Mouse (Mus musculus): Measurements from ENCODE around the gene Itgb3. TPM values are rescaled to one million over a fixed set of nuclear protein-coding genes. Genes with fewer than 3 reads are reported as not detected.
"Not testable (repeated sequence)": the region's sequence is repeated elsewhere in the genome, so short reads cannot be mapped to it uniquely, and the experiment has no call there.

The Itgb3 gene
- 0.72 and 0.80 TPM in 2 replicates for polyA plus RNA-seq (2015; fragmentation: Nextera tagmentation; extraction: Ambion mirVana)

GRCm38 (mm10) chr11:104607491-104608245 lies at the start of gene Itgb3:
Itgb3 (plus strand) TSS chr11:104608000.
- ATAC-seq (replicated peaks): peak; percentile 90
- under 1% methylated on average over 48 of the region's 51 CpGs for WGBS
- H3K9ac ChIP-seq: peak within 1 kb of the TSS; percentile 41
- peak within 1 kb of the TSS; percentile 69 for H3K4me2 ChIP-seq
- H3K27ac ChIP-seq: no peak within 1 kb of the TSS
- H3K36me3 ChIP-seq (replicated peaks): no peaks in the 10 kb centered on the region
- no peaks in the 10 kb centered on the region for H3K9me3 ChIP-seq
- peaks cover 18% of the 10 kb centered on the region for H3K27me3 ChIP-seq (replicated peaks)
- H3K4me1 ChIP-seq: peaks cover 7% of the 10 kb centered on the region; the same call in 1 of the 2 replicates
- peak within 1 kb of the TSS; percentile 51 for H3K4me3 ChIP-seq

- Histone ChIP-seq H3K36me3 (replicated peaks) (no peaks in the 10 kb centered on the region), H3K27me3 (replicated peaks) (no peaks in the 10 kb centered on the region; the same call in 1 of the 2 replicates), H3K9me3 (no peaks in the 10 kb centered on the region), H3K4me2 (no peak overlapping the region), H3K9ac (no peak overlapping the region), H3K27ac (no peak overlapping the region), H3K4me3 (no peak overlapping the region), H3K4me1 (no peaks in the 10 kb centered on the region)
- WGBS: 88% methylated on average over 4 of the region's 4 CpGs
- no peak for ATAC-seq (replicated peaks)
These were observed 49.7 kb upstream of the Itgb3 start for GRCm38 (mm10) chr11:104558065-104558464.

- no peaks in the 10 kb centered on the region for H3K9me3 ChIP-seq
- no peak for ATAC-seq (replicated peaks)
- WGBS: 45% methylated on average over 4 of the region's 4 CpGs
These were observed 49.0 kb upstream of the Itgb3 start for GRCm38 (mm10) chr11:104558651-104559403.

GRCm38 (mm10) chr11:104560971-104561370 lies 46.8 kb upstream of the Itgb3 start:
- Histone ChIP-seq H3K36me3 (replicated peaks) (no peaks in the 10 kb centered on the region), H3K4me3 (no peak overlapping the region), H3K9me3 (no peaks in the 10 kb centered on the region), H3K4me1 (no peaks in the 10 kb centered on the region), H3K4me2 (no peak overlapping the region), H3K9ac (no peak overlapping the region), H3K27ac (no peak overlapping the region), H3K27me3 (replicated peaks) (no peaks in the 10 kb centered on the region)
- no peak for ATAC-seq (replicated peaks)
- WGBS: 63% methylated on average over 2 of the region's 2 CpGs

More at GRCm38 (mm10) chr11:104558651-104559403, 49.0 kb upstream of the Itgb3 start:
- H3K9ac ChIP-seq: no peak overlapping the region
- no peak overlapping the region for H3K4me2 ChIP-seq
- H3K4me3 ChIP-seq: no peak overlapping the region
- H3K36me3 ChIP-seq (replicated peaks): no peaks in the 10 kb centered on the region
- no peaks in the 10 kb centered on the region for H3K27me3 ChIP-seq (replicated peaks)
- H3K4me1 ChIP-seq: no peaks in the 10 kb centered on the region
- no peak overlapping the region for H3K27ac ChIP-seq

GRCm38 (mm10) chr11:104563496-104563895 lies 44.3 kb upstream of the Itgb3 start:
- Histone ChIP-seq H3K9ac (no peak overlapping the region), H3K27me3 (replicated peaks) (no peaks in the 10 kb centered on the region), H3K4me2 (no peak overlapping the region), H3K27ac (no peak overlapping the region), H3K4me1 (no peaks in the 10 kb centered on the region), H3K9me3 (no peaks in the 10 kb centered on the region), H3K4me3 (no peak overlapping the region), H3K36me3 (replicated peaks) (no peaks in the 10 kb centered on the region)
- WGBS: 69% methylated on average over 1 of the region's 1 CpGs
- no peak for ATAC-seq (replicated peaks)

GRCm38 (mm10) chr11:104565172-104565571 lies 42.6 kb upstream of the Itgb3 start:
- H3K4me1 ChIP-seq: no peaks in the 10 kb centered on the region
- ATAC-seq (replicated peaks): no peak
- no peaks in the 10 kb centered on the region for H3K27me3 ChIP-seq (replicated peaks)
- H3K9me3 ChIP-seq: no peaks in the 10 kb centered on the region
- no peak overlapping the region for H3K27ac ChIP-seq
- no peak overlapping the region for H3K4me2 ChIP-seq
- no peak overlapping the region for H3K4me3 ChIP-seq
- no peaks in the 10 kb centered on the region for H3K36me3 ChIP-seq (replicated peaks)
- H3K9ac ChIP-seq: no peak overlapping the region
- WGBS: 84% methylated on average over 9 of the region's 9 CpGs

- no peaks in the 10 kb centered on the region for H3K9me3 ChIP-seq
- no peak overlapping the region for H3K4me2 ChIP-seq
- H3K4me3 ChIP-seq: no peak overlapping the region
- no peak overlapping the region for H3K9ac ChIP-seq
- H3K27me3 ChIP-seq (replicated peaks): no peaks in the 10 kb centered on the region
- ATAC-seq (replicated peaks): no peak
- no peak overlapping the region for H3K27ac ChIP-seq
- WGBS: 92% methylated on average over 6 of the region's 6 CpGs
- no peaks in the 10 kb centered on the region for H3K36me3 ChIP-seq (replicated peaks)
- H3K4me1 ChIP-seq: peaks cover under 1% of the 10 kb centered on the region; the same call in 1 of the 2 replicates
These were observed 41.7 kb upstream of the Itgb3 start for GRCm38 (mm10) chr11:104566097-104566496.

GRCm38 (mm10) chr11:104566796-104567195 lies 41.0 kb upstream of the Itgb3 start:
- no peak for ATAC-seq (replicated peaks)
- no peak overlapping the region for H3K27ac ChIP-seq
- H3K4me2 ChIP-seq: no peak overlapping the region
- WGBS: 84% methylated on average over 2 of the region's 2 CpGs
- H3K27me3 ChIP-seq (replicated peaks): no peaks in the 10 kb centered on the region
- no peak overlapping the region for H3K4me3 ChIP-seq
- no peaks in the 10 kb centered on the region for H3K9me3 ChIP-seq
- peaks cover 5% of the 10 kb centered on the region; the same call in 1 of the 2 replicates for H3K4me1 ChIP-seq
- no peak overlapping the region for H3K9ac ChIP-seq
- no peaks in the 10 kb centered on the region for H3K36me3 ChIP-seq (replicated peaks)

GRCm38 (mm10) chr11:104567736-104568135 lies 40.1 kb upstream of the Itgb3 start:
- 88% methylated on average over 9 of the region's 9 CpGs for WGBS
- Histone ChIP-seq H3K4me3 (no peak overlapping the region), H3K4me2 (no peak overlapping the region), H3K9ac (no peak overlapping the region), H3K4me1 (peaks cover 5% of the 10 kb centered on the region; the same call in 1 of the 2 replicates), H3K27me3 (replicated peaks) (no peaks in the 10 kb centered on the region), H3K27ac (no peak overlapping the region), H3K9me3 (no peaks in the 10 kb centered on the region), H3K36me3 (replicated peaks) (no peaks in the 10 kb centered on the region)
- ATAC-seq (replicated peaks): no peak

GRCm38 (mm10) chr11:104568326-104568725 lies 39.5 kb upstream of the Itgb3 start:
- Histone ChIP-seq H3K9ac (no peak overlapping the region), H3K27ac (no peak overlapping the region), H3K27me3 (replicated peaks) (no peaks in the 10 kb centered on the region), H3K4me1 (peaks cover 5% of the 10 kb centered on the region; the same call in 1 of the 2 replicates), H3K9me3 (no peaks in the 10 kb centered on the region), H3K36me3 (replicated peaks) (no peaks in the 10 kb centered on the region), H3K4me2 (no peak overlapping the region), H3K4me3 (no peak overlapping the region)
- 94% methylated on average over 4 of the region's 4 CpGs for WGBS
- ATAC-seq (replicated peaks): no peak

GRCm38 (mm10) chr11:104570515-104570914 lies 37.3 kb upstream of the Itgb3 start:
- H3K9me3 ChIP-seq; H3K9ac ChIP-seq; H3K27ac ChIP-seq; H3K4me1 ChIP-seq; ATAC-seq (replicated peaks); H3K4me3 ChIP-seq; H3K27me3 ChIP-seq (replicated peaks); H3K36me3 ChIP-seq (replicated peaks); H3K4me2 ChIP-seq: not testable (repeated sequence)
- WGBS: 84% methylated on average over 8 of the region's 8 CpGs

GRCm38 (mm10) chr11:104571373-104571772 lies 36.4 kb upstream of the Itgb3 start:
- H3K9me3 ChIP-seq; H3K27ac ChIP-seq; H3K36me3 ChIP-seq (replicated peaks); H3K4me1 ChIP-seq; H3K27me3 ChIP-seq (replicated peaks): not testable (repeated sequence)
- Histone ChIP-seq H3K9ac (peak overlapping the region; percentile 34), H3K4me3 (peak overlapping the region; percentile 37), H3K4me2 (peak overlapping the region; percentile 64)
- 6% methylated on average over 28 of the region's 28 CpGs for WGBS
- ATAC-seq (replicated peaks): 0 out of 2 replicates have a peak, but pooled peaks have one; percentile 45

Data from midbrain, embryonic 15.5 days (tissue).